Mouse (Mus musculus) neural tube, embryonic 14.5 days (tissue): ENCODE results near the gene Myh1. TPM values are rescaled to one million over a fixed set of nuclear protein-coding genes. Genes with fewer than 3 reads are reported as not detected.

Experiments
- ATAC-seq: fragments of 200-750 bp; cut with Nextera tagmentation; 2 replicates; pipeline ENCODE4 v1.8.0; 2017; ENCODE audit warnings: low read depth, mild to moderate bottlenecking, moderate TSS enrichment, moderate library complexity
- H3K27ac ChIP-seq: fragments of 300-500 bp; sonication (generic); 2 replicates; pipeline ENCODE4 v1.5.1; 2014; ENCODE audit warnings: low read depth, mild to moderate bottlenecking, control low read depth, low read length, moderate library complexity, mixed read lengths
- H3K27me3 ChIP-seq: fragments of 300-500 bp; sonication (generic); 2 replicates; pipeline ENCODE4 v1.6.1; 2014; ENCODE audit warnings: low read length; ENCODE audit not compliant: control insufficient read depth, insufficient read depth
- H3K36me3 ChIP-seq: fragments of 300-500 bp; sonication (generic); 2 replicates; pipeline ENCODE4 v1.6.1; 2014; ENCODE audit warnings: low read length, mixed read lengths; ENCODE audit not compliant: control insufficient read depth, insufficient read depth
- H3K4me1 ChIP-seq: fragments of 300-500 bp; sonication (generic); 2 replicates; pipeline ENCODE4 v1.6.1; 2014; ENCODE audit warnings: low read length; ENCODE audit not compliant: control insufficient read depth, insufficient read depth
- H3K4me2 ChIP-seq: fragments of 300-500 bp; sonication (generic); 2 replicates; pipeline ENCODE4 v1.6.1; 2014; ENCODE audit warnings: mild to moderate bottlenecking, low read depth, low read length, control low read depth
- H3K4me3 ChIP-seq: fragments of 300-500 bp; sonication (generic); 2 replicates; pipeline ENCODE4 v1.5.1; 2014; ENCODE audit warnings: low read depth, low read length, control low read depth, mixed read lengths
- H3K9ac ChIP-seq: fragments of 300-500 bp; sonication (generic); replicated peaks from 2 replicates; pipeline ENCODE4 v1.6.1; 2014; ENCODE audit warnings: low read depth, mild to moderate bottlenecking, control low read depth, low read length, mixed read lengths
- H3K9me3 ChIP-seq: fragments of 300-500 bp; sonication (generic); 2 replicates; pipeline ENCODE4 v1.6.1; 2016; ENCODE audit warnings: low read length; ENCODE audit not compliant: control insufficient read depth
- WGBS: fragments of 180-500 bp; shearing (Covaris S2); extraction: QIAGEN DNeasy Blood & Tissue Kit; methylation state at CpG from one replicate; pipeline ENCODE4 v1.1.7; 2014; 5-methylcytosine and 5-hydroxymethylcytosine counted together
- polyA plus RNA-seq: library from polyadenylated mRNA; unstranded; fragments of >200 nt; fragmentation: Nextera tagmentation; extraction: Ambion mirVana; gene quantifications from 2 replicates; pipeline ENCODE4 v1.2.1, GENCODE M21; 2014

Myh1 gene
- polyA plus RNA-seq, 1 experiment from 2014 or later = 0.03 TPM

DNA sequence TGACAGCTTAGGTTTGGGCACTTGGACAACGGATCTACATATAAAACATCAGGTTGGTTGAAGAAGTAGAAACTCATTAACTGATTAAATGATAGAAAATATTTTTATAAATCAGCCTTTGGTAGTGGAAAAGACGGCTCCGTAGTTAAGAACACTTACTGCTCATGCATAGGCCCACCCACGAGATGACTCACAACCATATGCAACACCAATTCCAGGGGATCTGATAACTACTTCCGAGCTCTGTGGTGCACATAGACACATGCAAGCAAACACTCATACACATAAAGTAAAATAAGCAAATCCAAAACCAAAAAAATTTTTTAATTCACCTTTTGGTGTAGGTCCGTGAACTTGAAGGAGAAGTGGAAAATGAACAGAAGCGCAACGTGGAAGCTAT is 22.0 kb downstream of the Myh1 start:
- Histone ChIP-seq H3K4me2 (no peak overlapping the region), H3K36me3 (no peaks in the 10 kb centered on the region), H3K4me3 (no peak overlapping the region), H3K27me3 (no peaks in the 10 kb centered on the region), H3K27ac (no peak overlapping the region), H3K9ac (no peak overlapping the region), H3K4me1 (no peaks in the 10 kb centered on the region), H3K9me3 (no peaks in the 10 kb centered on the region)
- 95% methylated on average over 8 of the region's 8 CpGs for WGBS
- no peak for ATAC-seq

DNA sequence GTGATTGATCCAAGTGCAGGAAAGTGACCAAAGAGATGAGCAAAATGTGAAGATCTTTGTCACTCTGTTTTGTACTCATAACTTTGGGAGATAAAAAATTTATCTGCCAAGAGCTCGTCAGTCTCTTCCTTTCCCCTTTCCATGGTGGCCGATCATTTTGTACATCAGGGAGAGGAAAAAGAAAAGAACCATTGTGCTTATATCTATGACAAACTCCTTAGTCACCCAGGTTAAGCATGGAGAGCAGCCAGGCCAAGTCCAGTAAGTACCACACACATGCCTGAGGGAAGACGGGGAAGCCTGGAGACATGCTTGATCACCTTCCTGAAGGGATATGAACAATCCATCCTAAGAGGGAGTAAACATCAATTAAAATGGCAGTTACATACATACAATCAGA is 24.6 kb downstream of the Myh1 start:
- 86% methylated on average over 3 of the region's 3 CpGs for WGBS
- H3K36me3 ChIP-seq = no peaks in the 10 kb centered on the region
- ATAC-seq = no peak

DNA sequence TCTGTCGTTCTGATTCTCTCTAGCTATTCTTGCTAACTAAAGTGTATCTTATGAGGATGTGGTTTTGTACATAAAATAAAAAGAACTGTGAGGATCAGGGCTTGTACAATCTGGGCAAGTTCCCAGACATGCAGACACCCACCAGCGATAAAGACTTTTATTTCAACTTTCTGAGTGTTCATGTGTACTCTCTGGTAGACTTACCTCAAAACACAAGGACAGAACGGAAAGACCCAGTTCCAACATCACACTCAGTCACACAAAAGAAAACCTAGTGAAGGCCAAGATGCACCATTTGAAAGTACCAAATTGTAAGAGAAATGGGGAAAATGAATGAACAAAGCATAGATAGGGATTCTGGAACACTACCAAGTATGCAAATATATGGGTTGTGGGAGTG is 28.9 kb downstream of the Myh1 start:
- H3K4me1 ChIP-seq = no peaks in the 10 kb centered on the region
- H3K9me3 ChIP-seq = no peaks in the 10 kb centered on the region
- no peak for ATAC-seq
- H3K4me2 ChIP-seq = no peak overlapping the region
- no peaks in the 10 kb centered on the region for H3K36me3 ChIP-seq
- WGBS = 85% methylated on average over 3 of the region's 3 CpGs
- no peak overlapping the region for H3K27ac ChIP-seq
- no peak overlapping the region for H3K9ac ChIP-seq
- no peak overlapping the region for H3K4me3 ChIP-seq
- H3K27me3 ChIP-seq = no peaks in the 10 kb centered on the region

More for the DNA sequence above, 24.6 kb downstream of the Myh1 start:
- no peak overlapping the region for H3K4me2 ChIP-seq
- H3K27me3 ChIP-seq = no peaks in the 10 kb centered on the region
- H3K27ac ChIP-seq = no peak overlapping the region
- H3K9ac ChIP-seq = no peak overlapping the region
- no peaks in the 10 kb centered on the region for H3K4me1 ChIP-seq
- H3K9me3 ChIP-seq = no peaks in the 10 kb centered on the region
- no peak overlapping the region for H3K4me3 ChIP-seq

DNA sequence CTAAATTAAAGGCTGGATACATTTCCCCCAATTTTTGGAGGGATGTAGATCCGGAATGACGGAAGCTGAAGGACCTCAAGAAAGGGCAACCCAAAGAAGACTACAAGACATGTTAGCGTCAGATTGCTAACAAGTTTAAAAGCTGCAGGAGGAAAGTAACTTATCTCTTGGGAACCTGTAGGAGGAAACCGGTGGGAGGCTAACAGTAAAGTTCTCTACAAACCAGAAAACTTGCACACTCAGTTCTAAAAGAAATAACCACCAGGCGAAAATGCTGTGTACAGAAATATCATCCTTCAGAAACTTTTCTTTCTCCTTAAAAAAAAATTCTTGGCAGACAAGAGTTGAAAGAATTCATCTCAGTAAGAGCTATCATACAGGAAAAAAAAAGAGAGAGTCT is 29.3 kb downstream of the Myh1 start:
- Histone ChIP-seq H3K4me3 (no peak overlapping the region), H3K36me3 (no peaks in the 10 kb centered on the region), H3K27me3 (no peaks in the 10 kb centered on the region), H3K9me3 (no peaks in the 10 kb centered on the region), H3K27ac (no peak overlapping the region), H3K4me2 (no peak overlapping the region), H3K4me1 (no peaks in the 10 kb centered on the region), H3K9ac (no peak overlapping the region)
- no peak for ATAC-seq
- 92% methylated on average over 5 of the region's 5 CpGs for WGBS

DNA sequence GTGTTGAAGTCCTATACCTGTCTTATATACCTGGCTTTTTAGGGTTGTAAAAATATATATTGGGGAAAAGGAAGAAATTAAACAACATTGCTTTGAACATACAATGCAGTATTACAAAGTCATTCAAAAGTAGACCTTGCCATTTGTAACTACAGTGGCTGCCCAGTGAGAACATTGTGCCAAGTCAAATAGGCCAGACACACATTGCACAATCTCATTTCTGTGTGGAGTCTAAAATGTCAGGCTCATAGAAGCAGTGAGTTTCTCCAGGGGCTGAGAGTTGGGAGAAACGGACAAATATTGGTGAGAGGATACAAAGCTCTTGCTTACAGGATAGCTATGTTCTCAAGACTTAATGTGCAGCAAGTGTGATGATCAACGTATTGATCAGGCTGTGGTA is 30.1 kb downstream of the Myh1 start:
- Histone ChIP-seq H3K36me3 (no peaks in the 10 kb centered on the region), H3K27me3 (no peaks in the 10 kb centered on the region), H3K9me3 (no peaks in the 10 kb centered on the region), H3K9ac (no peak overlapping the region), H3K4me2 (no peak overlapping the region), H3K4me3 (no peak overlapping the region), H3K4me1 (no peaks in the 10 kb centered on the region), H3K27ac (no peak overlapping the region)
- ATAC-seq = no peak
- 82% methylated on average over 2 of the region's 2 CpGs for WGBS

DNA sequence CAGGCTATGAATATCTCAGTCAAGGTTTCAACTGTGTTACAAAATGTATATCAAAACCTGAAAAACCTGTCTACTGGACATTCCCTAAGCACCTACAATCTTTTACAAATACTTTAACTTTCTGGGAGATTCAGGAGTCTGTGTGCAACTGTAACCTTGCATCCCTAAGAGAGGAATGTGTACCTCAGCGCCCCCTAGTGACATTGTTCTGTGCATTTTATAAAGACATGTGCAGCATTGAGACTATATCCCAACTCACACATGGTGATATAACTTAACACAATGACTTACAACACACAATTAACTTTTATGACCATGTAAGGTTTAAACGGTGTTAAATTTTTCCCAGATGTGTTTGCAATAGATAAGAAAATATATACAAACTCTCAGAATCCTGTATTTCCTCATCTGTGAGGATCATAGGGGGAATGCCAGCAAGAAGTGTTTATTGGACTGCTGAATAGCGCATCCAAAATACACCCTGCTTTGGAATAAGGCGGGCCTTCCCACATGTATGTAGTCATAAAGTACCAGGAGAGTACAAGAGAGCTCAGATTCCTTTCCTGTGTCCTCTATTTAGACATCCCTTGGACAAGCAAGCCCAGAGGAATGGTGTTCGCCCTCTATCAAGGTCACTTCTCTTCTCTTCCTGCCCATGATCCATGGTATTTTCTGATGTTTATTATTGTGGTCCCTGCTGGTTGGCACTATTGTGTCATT is 35.9 kb downstream of the Myh1 start:
- H3K4me2 ChIP-seq = no peak overlapping the region
- H3K36me3 ChIP-seq = no peaks in the 10 kb centered on the region
- H3K4me3 ChIP-seq = no peak overlapping the region
- WGBS = 61% methylated on average over 5 of the region's 5 CpGs
- H3K27me3 ChIP-seq = no peaks in the 10 kb centered on the region
- H3K4me1 ChIP-seq = no peaks in the 10 kb centered on the region
- H3K9ac ChIP-seq = no peak overlapping the region
- no peak overlapping the region for H3K27ac ChIP-seq
- H3K9me3 ChIP-seq = no peaks in the 10 kb centered on the region
- no peak for ATAC-seq

DNA sequence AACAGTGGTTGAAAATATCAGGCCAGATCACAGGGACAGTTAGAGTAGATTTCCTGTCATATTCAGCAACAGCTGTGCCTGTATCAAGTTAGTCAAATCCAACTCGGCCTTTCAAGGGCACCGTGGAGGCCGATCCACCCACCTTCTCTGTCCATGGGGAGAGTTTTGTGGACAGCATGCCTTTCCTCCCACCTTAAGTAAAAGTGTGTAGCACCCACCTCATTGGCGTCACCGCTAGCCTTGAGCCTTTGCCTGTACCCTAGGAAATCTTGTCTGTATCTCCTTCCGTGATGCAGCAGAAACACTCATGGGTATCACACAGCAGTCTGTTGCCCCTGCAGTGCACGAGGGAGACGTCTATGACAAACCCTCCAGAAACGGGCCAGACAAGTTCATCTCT is 36.9 kb downstream of the Myh1 start:
- no peak overlapping the region for H3K4me2 ChIP-seq
- no peak overlapping the region for H3K4me3 ChIP-seq
- no peak overlapping the region for H3K9ac ChIP-seq
- no peaks in the 10 kb centered on the region for H3K4me1 ChIP-seq
- no peak for ATAC-seq
- H3K9me3 ChIP-seq = no peaks in the 10 kb centered on the region
- H3K27me3 ChIP-seq = no peaks in the 10 kb centered on the region
- 93% methylated on average over 9 of the region's 9 CpGs for WGBS
- H3K27ac ChIP-seq = no peak overlapping the region
- H3K36me3 ChIP-seq = no peaks in the 10 kb centered on the region

DNA sequence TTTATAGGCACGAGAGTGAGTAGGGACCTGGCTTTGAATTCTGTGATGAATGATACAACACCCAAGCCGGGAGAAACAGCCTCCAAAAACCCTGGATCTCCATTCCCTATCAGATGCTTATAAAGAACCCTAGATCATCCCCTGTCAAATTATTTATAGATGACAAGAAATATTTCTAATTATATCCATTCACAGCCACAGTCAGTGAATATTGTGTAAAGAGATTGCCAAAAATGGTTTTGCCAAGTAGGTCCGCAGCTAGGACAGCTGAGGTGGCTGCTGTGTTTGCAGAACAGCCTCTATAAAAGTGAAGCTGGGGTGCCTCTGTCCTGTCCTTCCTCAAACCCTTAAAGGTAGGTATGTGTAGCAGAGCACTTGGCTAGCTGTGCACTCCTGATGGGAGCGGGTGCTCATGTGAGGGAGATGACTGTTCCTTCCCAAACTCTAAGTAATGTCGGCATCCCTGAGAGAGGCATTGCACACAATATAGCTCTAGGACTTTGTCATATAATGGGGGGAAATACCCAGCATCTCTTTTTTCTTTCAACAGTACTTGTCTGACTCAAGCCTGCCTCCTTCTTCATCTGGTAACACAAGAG is 37.7 kb downstream of the Myh1 start, which contains the start of gene Myh4:
Gene Myh4 (plus strand): TSS at position 549 of the 599 bp plus-strand sequence.
- no peaks in the 10 kb centered on the region for H3K4me1 ChIP-seq
- no peak for ATAC-seq
- no peaks in the 10 kb centered on the region for H3K27me3 ChIP-seq
- H3K27ac ChIP-seq = no peak within 1 kb of the TSS
- no peak within 1 kb of the TSS for H3K4me2 ChIP-seq
- H3K9me3 ChIP-seq = no peaks in the 10 kb centered on the region
- no peaks in the 10 kb centered on the region for H3K36me3 ChIP-seq
- H3K4me3 ChIP-seq = no peak within 1 kb of the TSS
- whole genome bisulfite sequencing = 73% methylated on average over 5 of the region's 5 CpGs
- no peak within 1 kb of the TSS for H3K9ac ChIP-seq

DNA sequence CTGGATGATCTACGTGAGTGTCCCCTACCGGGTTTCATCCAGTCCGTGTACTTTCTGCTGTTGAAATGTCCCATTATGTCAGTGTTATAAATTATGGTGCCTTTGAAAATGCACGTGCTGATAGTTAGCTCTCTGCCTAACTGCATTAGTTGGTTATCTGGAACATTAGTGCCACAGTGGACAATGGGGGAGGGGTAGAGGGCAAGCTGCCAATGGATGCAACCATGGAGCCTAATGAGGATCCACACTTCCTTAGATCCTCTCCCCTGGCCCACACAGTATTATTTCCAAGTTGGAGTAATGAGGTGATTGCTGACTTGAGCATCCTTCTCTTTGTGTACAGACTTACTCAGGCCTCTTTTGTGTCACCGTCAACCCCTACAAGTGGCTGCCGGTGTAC is 41.2 kb downstream of the Myh1 start:
- no peaks in the 10 kb centered on the region for H3K4me1 ChIP-seq
- H3K27ac ChIP-seq = no peak overlapping the region
- H3K36me3 ChIP-seq = no peaks in the 10 kb centered on the region
- ATAC-seq = no peak
- H3K4me2 ChIP-seq = no peak overlapping the region
- H3K4me3 ChIP-seq = no peak overlapping the region
- no peaks in the 10 kb centered on the region for H3K27me3 ChIP-seq
- 81% methylated on average over 6 of the region's 6 CpGs for WGBS
- H3K9ac ChIP-seq = no peak overlapping the region
- no peaks in the 10 kb centered on the region for H3K9me3 ChIP-seq
